Mouse (Mus musculus) neutrophil, adult 65 days (primary cell): Measurements from ENCODE around the gene Krtap5-3. TPM values are rescaled to one million over a fixed set of nuclear protein-coding genes. Genes with fewer than 3 reads are reported as not detected.

Experiments
- total RNA-seq: library from RNA; stranded (reverse); gene quantifications from 2 replicates; pipeline ENCODE4 v1.2.4, GENCODE M21; 2023

Krtap5-3 gene
- not detected in 2 replicates for total RNA-seq

GRCm38 (mm10) chr7:142201064-142201463 is at the start of gene Krtap5-3:
Krtap5-3 (plus strand) TSS chr7:142201364.

GRCm38 (mm10) chr7:142157013-142157412 is 44.2 kb upstream of the Krtap5-3 start, which contains the start of gene Gm29735:
Gm29735 (minus strand) TSS chr7:142157113.

DNA sequence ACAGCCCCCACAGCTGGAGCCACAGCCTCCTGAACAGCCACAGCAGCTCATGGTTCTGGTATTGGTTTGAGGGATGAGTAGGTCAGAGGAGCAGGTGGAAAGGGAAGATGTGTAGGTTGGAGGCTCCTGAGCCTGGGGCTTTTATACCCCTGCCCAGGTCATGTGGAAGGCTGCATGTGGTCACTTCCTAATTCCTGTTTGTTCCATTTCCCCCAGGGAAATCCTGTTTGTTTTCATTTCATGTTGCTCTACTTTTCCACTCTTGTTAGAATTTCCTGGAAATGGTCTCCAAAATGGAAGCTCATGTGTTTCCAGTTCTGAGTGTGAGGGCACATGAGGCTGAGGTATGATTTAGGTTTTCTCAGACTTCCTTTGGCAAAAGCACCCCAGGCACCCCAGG is 35.5 kb upstream of the Krtap5-3 start, which contains the start of gene Gm4553:
Gm4553 (minus strand) TSS at position 101 of the 400 bp plus-strand sequence.

GRCm38 (mm10) chr7:142175905-142176304 is 25.3 kb upstream of the Krtap5-3 start, which contains the start of gene Krtap5-2:
Krtap5-2 (minus strand) TSS chr7:142176005.

DNA sequence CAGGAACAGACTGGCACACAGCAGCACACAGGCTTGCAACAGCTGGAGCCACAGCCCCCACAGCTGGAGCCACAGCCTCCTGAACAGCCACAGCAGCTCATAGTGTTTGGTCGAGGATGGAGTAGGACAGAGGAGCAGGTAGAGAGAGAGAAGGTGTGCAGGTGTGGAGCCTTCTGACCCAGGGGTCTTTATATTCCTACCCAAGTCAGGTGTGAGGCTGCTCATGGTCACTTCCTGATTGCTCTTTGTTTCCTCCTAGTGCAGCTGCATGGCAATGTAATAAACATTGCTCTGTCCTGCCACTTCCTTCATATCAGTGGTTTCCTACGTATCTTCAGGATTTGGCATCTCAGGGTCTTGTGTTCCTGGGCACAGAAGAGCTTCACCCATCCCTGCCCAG is 10.9 kb upstream of the Krtap5-3 start, which contains the start of gene Gm10153:
Gm10153 (minus strand) TSS at position 101 of the 400 bp plus-strand sequence.

GRCm38 (mm10) chr7:142211559-142211958 is 10.4 kb downstream of the Krtap5-3 start, which contains the start of gene Gm7579:
Gm7579 (plus strand) TSS chr7:142211859.

DNA sequence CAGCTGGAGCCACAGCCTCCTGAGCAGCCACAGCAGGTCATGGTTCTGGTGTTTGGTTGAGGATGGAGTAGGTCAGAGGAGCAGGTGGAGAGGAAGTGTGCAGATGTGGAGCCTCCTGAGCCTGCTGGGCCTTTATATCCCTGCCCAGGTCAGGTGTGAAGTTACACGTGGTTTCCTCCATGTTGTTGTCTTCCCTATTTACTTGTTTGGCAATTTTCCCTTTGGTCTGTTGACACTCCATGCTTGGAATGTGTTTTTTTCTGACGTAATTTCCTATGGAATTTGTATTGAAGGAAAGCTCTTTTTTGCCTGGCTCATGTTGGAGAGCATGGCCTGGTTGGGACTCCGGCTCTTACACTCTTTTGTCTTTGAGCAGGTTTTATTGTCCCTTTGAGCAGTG is 28.7 kb downstream of the Krtap5-3 start, which contains the start of gene Krtap5-5:
Krtap5-5 (minus strand) TSS at position 101 of the 400 bp plus-strand sequence.

DNA sequence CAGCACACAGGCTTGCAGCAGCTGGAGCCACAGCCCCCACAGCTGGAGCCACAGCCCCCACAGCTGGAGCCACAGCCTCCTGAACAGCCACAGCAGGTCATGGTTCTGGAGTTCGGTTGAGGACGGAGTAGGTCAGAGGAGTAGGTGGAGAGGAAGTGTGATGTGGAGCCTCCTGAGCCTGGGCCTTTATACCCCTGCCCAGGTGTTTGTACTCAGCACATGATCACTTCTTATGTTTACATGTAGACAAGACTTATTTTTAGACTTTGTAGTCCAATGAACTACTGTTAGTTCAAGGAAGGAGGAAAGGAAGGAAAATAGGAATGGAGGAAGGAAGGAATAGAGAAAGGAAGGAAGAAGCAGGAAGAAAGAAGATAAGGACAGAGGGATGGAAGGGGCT is 39.8 kb downstream of the Krtap5-3 start, which contains the start of gene Gm40460:
Gm40460 (minus strand) TSS at position 101 of the 400 bp plus-strand sequence.

Other genes starting within 250 kb of the Krtap5-3 start
- 36.0 and 67.4 TPM in 2 replicates for gene Mob2, start 140.3 kb upstream of the Krtap5-3 start, total RNA-seq
- gene Dusp8, start 105.5 kb upstream of the Krtap5-3 start, total RNA-seq = 1.3 and 1.5 TPM in 2 replicates
- not detected in 2 replicates for gene Gm45618, start 80.6 kb upstream of the Krtap5-3 start, total RNA-seq
- not detected in 2 replicates for gene Gm39115, start 65.3 kb upstream of the Krtap5-3 start, total RNA-seq
- not detected in 2 replicates for gene Gm45337, start 56.8 kb upstream of the Krtap5-3 start, total RNA-seq
- not detected in 2 replicates for gene Gm29735, start 44.3 kb upstream of the Krtap5-3 start, total RNA-seq
- gene Gm4553, start 35.6 kb upstream of the Krtap5-3 start, total RNA-seq = not detected in 2 replicates
- gene Krtap5-2, start 25.4 kb upstream of the Krtap5-3 start, total RNA-seq = not detected in 2 replicates
- not detected in 2 replicates for gene Gm10153, start 11.0 kb upstream of the Krtap5-3 start, total RNA-seq
- gene Gm7579, start 10.5 kb downstream of the Krtap5-3 start, total RNA-seq = not detected in 2 replicates
- gene Krtap5-5, start 28.6 kb downstream of the Krtap5-3 start, total RNA-seq = not detected in 2 replicates
- not detected in 2 replicates for gene Gm40460, start 39.7 kb downstream of the Krtap5-3 start, total RNA-seq
- gene Gm2431, start 57.0 kb downstream of the Krtap5-3 start, total RNA-seq = not detected in 2 replicates
- not detected in 2 replicates for gene Gm4559, start 73.0 kb downstream of the Krtap5-3 start, total RNA-seq
- not detected in 2 replicates for gene Krtap5-1, start 95.8 kb downstream of the Krtap5-3 start, total RNA-seq
- gene Krtap5-4, start 102.2 kb downstream of the Krtap5-3 start, total RNA-seq = not detected in 2 replicates
- gene Ifitm10, start 172.4 kb downstream of the Krtap5-3 start, total RNA-seq = 13.6 and 13.7 TPM in 2 replicates
- gene Gm49369, start 181.3 kb downstream of the Krtap5-3 start, total RNA-seq = 9.5 TPM in 1 of 2 replicates, not detected in the other
- gene Ctsd, start 186.7 kb downstream of the Krtap5-3 start, total RNA-seq = 760 and 974 TPM in 2 replicates
- gene Syt8, start 233.5 kb downstream of the Krtap5-3 start, total RNA-seq = 5.8 and 7.4 TPM in 2 replicates
- gene Tnni2, start 240.4 kb downstream of the Krtap5-3 start, total RNA-seq = 4.8 and 8.2 TPM in 2 replicates